Mouse (Mus musculus): Measurements from ENCODE around the gene Ldhb. TPM values are rescaled to one million over a fixed set of nuclear protein-coding genes. Genes with fewer than 3 reads are reported as not detected.

The Ldhb gene
- polyA plus RNA-seq, 1 experiment from 2014 or later = 138 TPM

GRCm38 (mm10) chr6:142471141-142471540, 36.6 kb downstream of the Ldhb start:
- Histone ChIP-seq H3K27me3 (replicated peaks) (no peaks in the 10 kb centered on the region), H3K4me1 (no peaks in the 10 kb centered on the region), H3K27ac (no peak overlapping the region), H3K4me2 (no peak overlapping the region), H3K9ac (no peak overlapping the region), H3K4me3 (replicated peaks) (no peak overlapping the region), H3K36me3 (no peaks in the 10 kb centered on the region), H3K9me3 (no peaks in the 10 kb centered on the region)
- 67% methylated on average over 8 of the region's 8 CpGs for WGBS
- ATAC-seq (ENCODE audit: insufficient read depth, low FRiP score, low read depth) = peak; percentile 71; the same call in 1 of the 2 replicates

- ATAC-seq (ENCODE audit: insufficient read depth, low FRiP score, low read depth) = no peak
- Histone ChIP-seq H3K4me1 (no peaks in the 10 kb centered on the region), H3K27ac (no peak overlapping the region), H3K9ac (no peak overlapping the region), H3K27me3 (replicated peaks) (no peaks in the 10 kb centered on the region), H3K9me3 (no peaks in the 10 kb centered on the region), H3K4me2 (no peak overlapping the region), H3K36me3 (no peaks in the 10 kb centered on the region), H3K4me3 (replicated peaks) (no peak overlapping the region)
- 49% methylated on average over 4 of the region's 4 CpGs for WGBS
Measured at GRCm38 (mm10) chr6:142469602-142470001, 38.2 kb downstream of the Ldhb start.

- ATAC-seq (ENCODE audit: insufficient read depth, low FRiP score, low read depth) = no peak
- Histone ChIP-seq H3K9ac (no peak overlapping the region), H3K4me3 (replicated peaks) (no peak overlapping the region), H3K27me3 (replicated peaks) (no peaks in the 10 kb centered on the region), H3K4me2 (no peak overlapping the region), H3K27ac (no peak overlapping the region), H3K9me3 (no peaks in the 10 kb centered on the region), H3K36me3 (no peaks in the 10 kb centered on the region), H3K4me1 (no peaks in the 10 kb centered on the region)
- WGBS = 75% methylated on average over 6 of the region's 6 CpGs
Measured at GRCm38 (mm10) chr6:142462194-142462593, 45.6 kb downstream of the Ldhb start.

GRCm38 (mm10) chr6:142459017-142459678, 48.6 kb downstream of the Ldhb start:
- Histone ChIP-seq H3K9ac (no peak overlapping the region), H3K27me3 (replicated peaks) (no peaks in the 10 kb centered on the region), H3K27ac (no peak overlapping the region), H3K9me3 (no peaks in the 10 kb centered on the region), H3K4me2 (0 out of 2 replicates have a peak overlapping the region, but pooled peaks have one; percentile 21), H3K36me3 (no peaks in the 10 kb centered on the region), H3K4me1 (no peaks in the 10 kb centered on the region), H3K4me3 (replicated peaks) (no peak overlapping the region)
- 59% methylated on average over 14 of the region's 14 CpGs for WGBS
- ATAC-seq (ENCODE audit: insufficient read depth, low FRiP score, low read depth) = peak; percentile 76

- no peak overlapping the region for H3K27ac ChIP-seq
- no peak for ATAC-seq (ENCODE audit: insufficient read depth, low FRiP score, low read depth)
- no peaks in the 10 kb centered on the region for H3K4me1 ChIP-seq
- no peaks in the 10 kb centered on the region for H3K27me3 ChIP-seq (replicated peaks)
- H3K4me2 ChIP-seq = 0 out of 2 replicates have a peak overlapping the region, but pooled peaks have one; percentile 3
- no peaks in the 10 kb centered on the region for H3K9me3 ChIP-seq
- H3K36me3 ChIP-seq = no peaks in the 10 kb centered on the region
- H3K9ac ChIP-seq = no peak overlapping the region
- no peak overlapping the region for H3K4me3 ChIP-seq (replicated peaks)
- WGBS = 27% methylated on average over 7 of the region's 7 CpGs
Measured at GRCm38 (mm10) chr6:142458010-142458409, 49.7 kb downstream of the Ldhb start.

GRCm38 (mm10) chr6:142455314-142455996, 52.3 kb downstream of the Ldhb start:
- Histone ChIP-seq H3K36me3 (no peaks in the 10 kb centered on the region), H3K27ac (no peak overlapping the region), H3K9ac (no peak overlapping the region), H3K9me3 (no peaks in the 10 kb centered on the region), H3K27me3 (replicated peaks) (no peaks in the 10 kb centered on the region), H3K4me2 (no peak overlapping the region), H3K4me3 (replicated peaks) (no peak overlapping the region), H3K4me1 (no peaks in the 10 kb centered on the region)
- peak; percentile 64 for ATAC-seq (ENCODE audit: insufficient read depth, low FRiP score, low read depth)
- WGBS = 62% methylated on average over 7 of the region's 7 CpGs

- H3K9ac ChIP-seq = no peak overlapping the region
- no peak overlapping the region for H3K4me3 ChIP-seq (replicated peaks)
- no peaks in the 10 kb centered on the region for H3K9me3 ChIP-seq
- no peaks in the 10 kb centered on the region for H3K4me1 ChIP-seq
- H3K27me3 ChIP-seq (replicated peaks) = no peaks in the 10 kb centered on the region
- no peak overlapping the region for H3K4me2 ChIP-seq
- ATAC-seq (ENCODE audit: insufficient read depth, low FRiP score, low read depth) = no peak
- no peak overlapping the region for H3K27ac ChIP-seq
- no peaks in the 10 kb centered on the region for H3K36me3 ChIP-seq
- WGBS = 80% methylated on average over 2 of the region's 2 CpGs
Measured at GRCm38 (mm10) chr6:142453311-142453710, 54.4 kb downstream of the Ldhb start.

- H3K9me3 ChIP-seq = no peaks in the 10 kb centered on the region
- H3K9ac ChIP-seq = no peak overlapping the region
- 66% methylated on average over 12 of the region's 12 CpGs for WGBS
- H3K27ac ChIP-seq = no peak overlapping the region
- no peak for ATAC-seq (ENCODE audit: insufficient read depth, low FRiP score, low read depth)
- no peaks in the 10 kb centered on the region for H3K36me3 ChIP-seq
- H3K4me1 ChIP-seq = no peaks in the 10 kb centered on the region
- no peak overlapping the region for H3K4me2 ChIP-seq
- H3K27me3 ChIP-seq (replicated peaks) = no peaks in the 10 kb centered on the region
- no peak overlapping the region for H3K4me3 ChIP-seq (replicated peaks)
Measured at GRCm38 (mm10) chr6:142451381-142451780, 56.4 kb downstream of the Ldhb start.

Other genes with a start within 250 kb of the Ldhb start
- gene Iapp, start 209.5 kb downstream of the Ldhb start, polyA plus RNA-seq (2015; fragmentation: Nextera tagmentation; extraction: Ambion mirVana) = 103 and 119 TPM in 2 replicates
- 0.10 TPM in 1 of 2 replicates, not detected in the other for gene Slco1a5, start 185.0 kb downstream of the Ldhb start, polyA plus RNA-seq (2015; fragmentation: Nextera tagmentation; extraction: Ambion mirVana)
- 17.1 TPM in 2 replicates for gene Pyroxd1, start 162.3 kb downstream of the Ldhb start, polyA plus RNA-seq (2015; fragmentation: Nextera tagmentation; extraction: Ambion mirVana)
- 22.3 and 24.2 TPM in 2 replicates for gene Recql, start 120.9 kb downstream of the Ldhb start, polyA plus RNA-seq (2015; fragmentation: Nextera tagmentation; extraction: Ambion mirVana)
- 84.0 and 85.2 TPM in 2 replicates for gene Golt1b, start 120.7 kb downstream of the Ldhb start, polyA plus RNA-seq (2015; fragmentation: Nextera tagmentation; extraction: Ambion mirVana)
- gene Spx, start 94.5 kb downstream of the Ldhb start, polyA plus RNA-seq (2015; fragmentation: Nextera tagmentation; extraction: Ambion mirVana) = 0.36 and 0.45 TPM in 2 replicates
- 1.6 and 4.4 TPM in 2 replicates for gene Gys2, start 34.8 kb downstream of the Ldhb start, polyA plus RNA-seq (2015; fragmentation: Nextera tagmentation; extraction: Ambion mirVana)
- 54.2 and 70.5 TPM in 2 replicates for gene Kcnj8, start 63.7 kb upstream of the Ldhb start, polyA plus RNA-seq (2015; fragmentation: Nextera tagmentation; extraction: Ambion mirVana)
- gene Abcc9, start 194.4 kb upstream of the Ldhb start, polyA plus RNA-seq (2015; fragmentation: Nextera tagmentation; extraction: Ambion mirVana) = 12.5 and 17.9 TPM in 2 replicates
- 100 and 104 TPM in 2 replicates for gene Cmas, start 248.7 kb upstream of the Ldhb start, polyA plus RNA-seq (2015; fragmentation: Nextera tagmentation; extraction: Ambion mirVana)